Mouse (Mus musculus) adrenal gland, adult 8-10 months (tissue): ENCODE measurements around the gene Cyp2c39. TPM values are rescaled to one million over a fixed set of nuclear protein-coding genes. Genes with fewer than 3 reads are reported as not detected.
"Not testable (repeated sequence)": the region's sequence is repeated elsewhere in the genome, so short reads cannot be mapped to it uniquely, and the experiment has no call there.

ENCODE experiments used
- DNase-seq: peaks from one replicate; pipeline ENCODE4 v3.0.0; 2022
- total RNA-seq, 4 experiments: library from RNA; stranded (reverse); gene quantifications; 2 replicates each; pipeline ENCODE4 v1.2.4; 2022

The Cyp2c39 gene
- not detected for total RNA-seq

- DNase-seq, result no peak
These were observed at the start of gene Cyp2c39 for GRCm38 (mm10) chr19:39510534-39510933. Cyp2c39 (plus strand) TSS chr19:39510862.

GRCm38 (mm10) chr19:39462941-39463340 lies 47.7 kb upstream of the Cyp2c39 start, which contains the start of gene Cyp2c38:
Cyp2c38 (minus strand) TSS chr19:39463075.
- DNase-seq, result no peak

GRCm38 (mm10) chr19:39463923-39464322 lies 46.7 kb upstream of the Cyp2c39 start:
- DNase-seq, result no peak

GRCm38 (mm10) chr19:39483961-39484360 lies 26.7 kb upstream of the Cyp2c39 start:
- not testable (repeated sequence) for DNase-seq

GRCm38 (mm10) chr19:39506341-39506740 lies 4.3 kb upstream of the Cyp2c39 start:
- DNase-seq, result no peak

GRCm38 (mm10) chr19:39509533-39509932 lies 1.1 kb upstream of the Cyp2c39 start:
- no peak for DNase-seq

Other genes starting within 250 kb of the Cyp2c39 start
- under 1 TPM in 2 of 4 experiments, not detected in 2; 0.41 to 0.81 TPM for gene Cyp2c29, start 241.5 kb upstream of the Cyp2c39 start, total RNA-seq
- not detected for gene Cyp2c38, start 47.8 kb upstream of the Cyp2c39 start, total RNA-seq
- under 1 TPM in 1 of 4 experiments, not detected in 3; 0.17 TPM for gene Cyp2c67, start 138.2 kb downstream of the Cyp2c39 start, total RNA-seq
- under 1 TPM in 1 of 4 experiments, not detected in 3; 0.27 TPM for gene Cyp2c68, start 230.2 kb downstream of the Cyp2c39 start, total RNA-seq